Mouse (Mus musculus): ENCODE measurements around the gene Unc5b.

Unc5b gene

DNA sequence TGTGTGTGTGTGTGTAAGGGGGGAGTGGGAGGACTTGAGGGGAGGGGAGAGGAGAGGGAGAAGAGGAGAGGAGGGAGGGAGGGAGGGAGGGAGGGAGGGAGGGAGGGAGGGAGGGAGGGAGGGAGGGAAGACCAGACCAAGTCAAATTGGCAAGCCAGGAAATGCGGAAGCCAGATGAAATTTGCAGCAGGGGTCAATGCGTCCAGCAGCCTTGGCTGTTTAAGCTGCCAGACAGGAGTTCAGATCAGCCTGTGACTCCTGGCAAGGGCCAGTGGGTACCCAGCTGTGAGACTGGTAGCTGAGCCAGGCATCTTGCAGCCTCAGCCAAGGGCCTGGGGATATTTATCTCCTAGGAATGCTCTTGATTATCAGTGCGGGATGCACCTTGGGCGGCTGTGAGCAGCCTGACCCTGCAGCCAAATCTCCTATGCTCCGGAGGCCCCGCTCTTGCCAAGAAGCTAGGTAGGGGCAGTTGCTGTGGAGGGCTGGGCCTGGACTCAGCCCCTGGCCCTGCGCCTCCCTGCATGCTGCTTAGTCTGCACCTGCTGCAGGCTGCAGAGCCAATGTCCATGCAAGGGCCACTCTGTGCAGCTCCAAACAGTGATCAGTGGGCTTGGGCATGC lies 9.5 kb downstream of the Unc5b start:
- in situ Hi-C loops (cut with MseI, MboI) = no loop called here

DNA sequence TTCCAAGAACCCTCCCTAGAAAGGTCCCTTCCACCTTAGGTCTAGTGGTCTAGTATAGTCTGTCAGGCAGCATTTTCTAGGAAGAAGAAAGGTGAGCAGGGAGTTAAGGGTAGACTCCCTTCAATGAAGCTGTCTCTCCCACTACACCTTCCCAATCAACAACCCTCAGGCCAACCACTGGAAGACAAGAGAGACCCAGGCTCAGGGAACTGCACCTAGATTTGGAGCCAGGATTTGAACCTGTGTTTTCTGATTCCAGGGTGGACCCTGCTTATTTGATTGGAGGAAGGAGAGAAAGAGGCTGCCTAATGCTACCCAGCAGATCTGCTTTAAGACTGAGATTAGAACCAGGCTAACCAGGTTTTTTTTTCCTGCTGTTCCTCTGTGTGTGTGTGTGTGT lies 10.1 kb downstream of the Unc5b start:
- in situ Hi-C loops (cut with MseI, MboI) = no loop called here

DNA sequence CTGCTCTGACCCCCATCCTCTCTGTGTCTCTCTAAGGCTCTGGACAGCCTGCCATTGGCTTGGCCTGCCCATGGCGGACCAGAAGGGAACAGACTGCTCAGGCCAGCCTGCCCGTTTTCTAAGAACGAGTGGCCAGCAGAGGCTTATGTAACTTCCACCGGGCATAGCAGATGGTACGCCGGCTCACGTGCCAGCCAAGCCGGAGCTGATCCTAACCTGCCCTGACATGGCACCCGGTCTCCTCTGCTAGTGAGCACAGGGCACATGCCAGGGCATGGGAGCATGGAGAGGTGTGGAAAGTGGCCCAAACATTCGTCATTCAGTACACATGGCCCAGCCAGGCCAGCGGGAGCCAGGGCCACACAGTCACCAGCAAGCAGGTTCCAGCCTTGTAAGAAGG lies 10.8 kb downstream of the Unc5b start:
- in situ Hi-C loops (cut with MseI, MboI) = no loop called here

DNA sequence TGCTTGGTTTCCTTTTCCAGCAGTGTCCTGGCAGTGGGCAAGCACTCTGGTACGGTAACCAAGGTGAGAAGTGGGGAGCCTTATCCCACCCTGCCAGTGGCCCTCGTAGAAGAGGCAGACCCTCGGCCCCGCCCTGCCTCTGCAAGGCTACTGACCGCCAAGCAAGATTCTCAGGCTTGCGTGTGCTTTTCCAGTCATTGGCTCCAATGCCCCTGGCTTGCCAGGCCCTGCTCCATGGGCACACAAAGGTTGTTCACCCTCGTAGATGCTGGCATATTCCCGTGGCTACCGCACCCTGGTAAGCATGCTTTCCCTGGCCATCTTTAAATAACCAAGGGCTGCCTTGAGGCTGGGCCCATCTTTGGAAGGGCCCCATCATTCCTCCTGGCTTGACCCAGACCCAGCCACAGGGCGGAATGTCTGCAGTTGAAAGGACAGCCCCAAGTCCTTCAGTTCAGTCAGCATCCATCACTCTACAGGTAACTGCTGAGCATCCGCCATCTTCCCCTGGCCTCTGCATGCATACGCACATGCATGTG lies 11.7 kb downstream of the Unc5b start:
- in situ Hi-C loops (cut with MseI, MboI) = no loop called here

DNA sequence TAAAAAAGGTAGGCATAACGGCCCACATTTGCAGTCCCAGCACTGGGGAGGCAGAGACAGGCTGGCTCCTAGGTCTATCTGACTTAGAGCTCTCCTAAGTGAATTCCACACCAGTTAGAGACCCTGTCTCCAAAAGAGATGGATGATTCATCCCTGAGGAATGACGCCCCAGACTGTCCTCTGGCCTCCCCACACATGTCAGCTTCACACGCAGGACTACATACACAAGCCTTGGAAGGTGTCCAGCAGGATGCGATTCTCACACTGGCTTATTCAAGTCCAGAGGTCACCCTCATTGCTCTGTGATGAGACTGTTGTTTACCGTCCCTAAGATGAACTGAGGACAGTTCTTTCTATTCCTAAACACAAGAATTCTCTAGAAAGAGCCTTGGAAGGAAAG lies 12.2 kb downstream of the Unc5b start:
- in situ Hi-C loops (cut with MseI, MboI) = no loop called here

DNA sequence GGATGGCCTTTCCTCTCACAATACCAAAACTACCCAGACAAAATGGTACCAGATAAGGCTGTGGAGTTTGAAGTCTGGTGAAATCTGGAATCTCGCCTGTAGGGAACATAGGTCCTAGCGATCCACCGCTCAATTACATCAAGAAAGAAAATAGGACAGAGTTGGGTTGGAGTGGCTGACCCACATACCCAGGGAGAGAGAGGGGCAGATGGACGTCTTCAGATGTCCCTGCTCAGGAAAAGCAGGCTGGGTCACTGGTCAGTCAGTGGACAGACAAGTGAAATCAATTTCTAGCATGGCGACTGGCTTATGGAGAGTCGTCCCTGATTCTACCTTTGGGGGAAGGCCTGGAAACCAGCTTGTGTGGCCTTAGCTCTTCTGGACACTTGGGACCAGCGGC lies 12.7 kb downstream of the Unc5b start:
- in situ Hi-C loops (cut with MseI, MboI) = no loop called here

DNA sequence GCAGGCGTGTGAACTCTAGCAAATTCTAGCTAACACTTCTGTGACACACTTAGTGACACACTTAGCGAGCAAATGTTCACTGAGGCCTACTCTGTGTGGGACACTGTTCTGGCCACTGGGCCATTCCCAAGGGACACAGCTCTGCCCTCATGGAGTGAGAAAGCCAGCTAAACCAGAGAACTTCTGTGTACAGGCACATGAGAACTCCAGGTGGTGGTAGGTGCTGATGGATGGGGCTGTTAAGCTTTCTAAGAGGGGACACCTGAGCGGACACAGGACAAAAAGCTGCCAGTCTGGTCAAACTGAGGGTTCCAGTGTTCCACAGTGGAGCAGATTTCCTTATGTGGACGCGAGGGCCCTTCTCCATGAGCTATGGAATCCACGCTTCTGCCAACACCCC lies 13.5 kb downstream of the Unc5b start:
- in situ Hi-C loops (cut with MseI, MboI) = no loop called here

DNA sequence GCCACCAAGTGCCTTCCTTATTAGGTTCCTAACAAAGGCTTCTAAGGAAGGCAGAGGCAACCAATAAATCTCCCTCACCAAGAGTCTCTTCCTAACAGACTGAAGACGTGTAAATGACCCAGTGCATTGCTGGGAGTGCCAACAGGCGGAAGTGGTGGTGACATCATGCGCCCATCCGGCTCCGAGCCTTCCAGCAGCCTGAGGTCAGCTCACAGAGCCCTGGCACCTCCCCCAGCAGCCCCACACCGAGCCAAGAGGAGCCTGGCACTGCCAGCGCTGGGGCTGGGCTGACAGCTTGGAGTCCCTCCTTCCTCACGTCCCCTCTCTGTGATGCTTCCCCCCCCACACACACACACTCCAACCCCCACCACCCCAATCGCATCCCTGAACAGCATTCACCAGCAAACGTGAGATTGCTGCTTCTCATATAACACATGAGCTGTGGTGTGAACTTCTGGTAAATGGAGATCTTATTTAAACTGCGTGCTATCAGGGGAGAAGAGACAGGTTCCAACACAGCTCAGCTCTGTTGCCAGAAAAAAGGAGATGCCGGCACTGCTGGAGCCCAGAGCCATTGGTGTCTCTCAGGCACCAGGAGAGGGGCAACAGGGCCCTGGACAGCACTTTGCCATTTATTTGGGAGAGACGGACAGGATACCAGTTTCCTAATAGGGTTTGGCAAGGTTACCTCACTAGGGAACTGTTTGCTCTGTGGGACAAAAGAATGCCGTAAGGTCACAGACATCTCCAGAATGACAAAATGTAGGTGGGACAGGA lies 14.3 kb downstream of the Unc5b start:
- in situ Hi-C loops (cut with MseI, MboI) = no loop called here

DNA sequence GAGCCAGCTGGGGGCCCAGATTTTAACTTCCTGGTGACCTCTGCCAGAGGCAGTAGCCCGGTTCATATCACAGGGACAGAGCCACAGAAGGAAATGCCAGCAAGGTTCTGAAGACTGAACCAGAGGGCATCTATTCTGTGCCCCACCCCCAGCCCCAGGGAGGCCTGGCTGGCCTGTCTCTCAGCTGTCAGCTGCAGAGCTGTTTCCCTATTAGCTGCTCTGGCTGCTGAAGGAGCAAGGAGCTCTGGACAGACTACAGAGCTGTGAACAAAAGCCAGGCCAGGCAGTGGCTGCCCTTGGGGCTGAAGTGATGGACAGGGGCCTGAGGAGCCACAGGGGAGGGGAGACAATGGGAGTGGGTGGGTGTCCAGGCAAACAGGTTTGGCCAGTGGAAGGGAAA lies 15.5 kb downstream of the Unc5b start:
- in situ Hi-C loops (cut with MseI, MboI) = no loop called here

DNA sequence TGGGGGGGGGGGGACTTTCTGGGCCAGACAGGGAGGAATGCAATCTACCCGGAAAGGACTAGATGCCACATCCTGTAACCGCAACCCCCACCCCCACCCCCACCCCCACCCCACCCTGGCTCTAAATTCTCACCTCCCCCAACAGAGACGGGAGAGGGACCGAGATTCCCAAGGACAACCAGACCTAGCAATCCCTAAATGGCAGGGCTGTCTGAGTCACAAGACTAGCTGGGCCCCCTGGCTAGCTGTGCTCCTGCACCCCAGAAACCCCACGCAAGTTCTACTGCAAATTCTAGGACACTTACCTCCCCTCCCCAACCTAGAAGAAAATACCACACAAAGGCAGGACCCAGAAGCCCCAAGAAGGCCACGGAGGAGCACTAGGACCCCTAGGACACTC lies 16.3 kb downstream of the Unc5b start:
- in situ Hi-C loops (cut with MseI, MboI) = no loop called here

DNA sequence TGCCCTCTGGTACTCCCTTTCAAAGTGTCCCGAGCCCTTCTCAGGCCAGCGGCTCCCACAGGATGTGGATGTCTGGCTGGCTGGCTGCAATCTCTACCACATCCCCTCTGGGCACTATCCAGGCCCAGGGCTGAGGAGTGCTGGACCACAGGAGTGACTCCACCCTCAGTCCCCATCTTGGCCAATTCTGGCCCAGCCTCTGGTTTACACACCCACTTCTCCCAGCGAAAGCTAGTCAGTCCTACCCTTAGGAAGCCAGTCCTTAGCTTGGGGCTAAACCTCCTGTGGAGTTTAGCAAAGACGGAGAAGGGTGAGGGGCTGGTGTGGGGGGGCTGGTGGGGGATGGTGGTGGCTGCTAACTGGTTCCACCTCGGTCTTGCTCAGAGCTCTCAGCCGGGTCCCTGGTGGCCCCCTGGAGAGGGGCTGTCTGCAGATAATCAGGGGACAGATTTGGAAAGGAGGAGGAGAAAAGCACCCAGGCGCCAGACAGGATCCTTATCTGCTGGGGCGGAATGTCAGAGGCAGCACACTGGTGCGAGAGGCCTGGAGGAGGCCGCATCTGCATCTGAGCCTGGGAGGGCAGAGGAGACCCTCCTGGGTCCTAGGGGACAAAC lies 16.8 kb downstream of the Unc5b start:
- in situ Hi-C loops (cut with MseI, MboI) = no loop called here

DNA sequence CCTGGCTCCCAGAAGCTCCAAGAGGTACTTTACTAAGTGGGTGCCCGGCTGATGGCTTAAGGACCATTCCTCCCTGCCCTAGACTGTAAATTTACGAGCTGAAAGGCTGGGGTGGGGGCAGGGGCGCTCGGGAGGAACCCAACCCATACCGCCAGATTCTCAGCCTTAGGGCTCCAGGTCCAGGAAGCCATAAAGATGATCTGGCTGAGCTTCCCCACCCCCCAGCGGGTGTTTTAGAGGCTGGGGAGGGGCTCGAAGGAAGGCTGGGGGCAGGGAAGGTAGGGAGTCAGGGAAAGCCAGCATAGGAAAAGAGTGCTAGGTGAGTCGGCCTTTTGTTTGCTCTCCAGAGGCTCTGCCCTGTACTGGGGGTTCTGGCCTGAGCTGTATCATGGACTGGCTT lies 17.8 kb downstream of the Unc5b start:
- in situ Hi-C loops (cut with MseI, MboI) = no loop called here

DNA sequence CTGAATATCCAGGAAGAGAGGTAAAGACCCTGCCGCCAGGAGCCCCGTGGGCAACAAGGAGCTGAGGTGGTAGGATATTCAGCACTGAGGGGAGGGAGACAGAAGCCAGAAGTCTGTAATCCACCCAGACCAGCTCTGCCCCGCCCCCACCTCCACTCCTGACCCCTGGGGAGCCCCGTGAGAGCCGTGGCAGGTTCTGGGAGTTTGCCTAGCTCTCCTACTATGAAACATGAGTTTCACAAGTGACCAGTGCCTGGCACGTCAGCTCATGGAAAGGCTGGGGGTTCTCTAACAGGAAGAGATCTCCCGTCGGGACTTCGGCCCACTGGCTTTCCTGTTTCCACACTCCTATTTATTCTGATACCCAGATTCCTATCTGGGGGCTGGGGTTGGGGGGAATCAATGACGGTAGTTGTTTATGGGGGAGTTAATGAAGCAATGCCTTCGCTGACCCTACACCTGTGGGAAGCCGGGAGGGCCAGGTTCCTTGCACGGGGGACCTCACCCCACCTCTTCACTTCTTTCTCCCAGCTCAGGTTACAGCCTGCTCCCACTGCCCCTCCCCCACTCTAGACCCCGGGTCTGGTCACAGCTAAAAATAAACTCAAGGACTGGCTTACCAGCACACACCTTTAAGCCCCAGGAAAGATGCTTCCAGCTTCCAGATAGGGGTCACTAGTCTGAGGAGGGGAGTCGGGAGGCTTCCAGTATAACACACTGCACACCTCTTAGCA lies 19.4 kb downstream of the Unc5b start:
- in situ Hi-C loops (cut with MseI, MboI) = no loop called here

DNA sequence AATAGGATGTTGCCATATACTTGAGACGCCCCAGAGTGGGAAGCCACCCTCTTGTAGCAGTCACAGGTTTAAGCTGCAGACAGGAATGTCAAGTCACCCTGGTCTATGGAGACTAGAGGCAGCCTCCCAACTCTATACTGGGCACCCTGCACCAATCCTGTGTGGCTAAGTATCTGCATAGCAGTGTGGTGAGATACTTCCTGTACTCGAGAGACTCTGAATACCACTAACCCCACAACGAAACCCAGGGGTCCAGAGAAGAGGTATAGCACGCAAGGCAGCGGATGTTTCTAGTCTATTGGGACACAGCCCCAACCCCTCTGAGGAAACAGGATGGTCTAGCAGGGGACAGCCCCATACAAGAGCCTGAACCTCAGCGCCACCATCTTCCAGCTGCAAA lies 22.9 kb downstream of the Unc5b start:
- in situ Hi-C loops (cut with MseI, MboI) = no loop called here

DNA sequence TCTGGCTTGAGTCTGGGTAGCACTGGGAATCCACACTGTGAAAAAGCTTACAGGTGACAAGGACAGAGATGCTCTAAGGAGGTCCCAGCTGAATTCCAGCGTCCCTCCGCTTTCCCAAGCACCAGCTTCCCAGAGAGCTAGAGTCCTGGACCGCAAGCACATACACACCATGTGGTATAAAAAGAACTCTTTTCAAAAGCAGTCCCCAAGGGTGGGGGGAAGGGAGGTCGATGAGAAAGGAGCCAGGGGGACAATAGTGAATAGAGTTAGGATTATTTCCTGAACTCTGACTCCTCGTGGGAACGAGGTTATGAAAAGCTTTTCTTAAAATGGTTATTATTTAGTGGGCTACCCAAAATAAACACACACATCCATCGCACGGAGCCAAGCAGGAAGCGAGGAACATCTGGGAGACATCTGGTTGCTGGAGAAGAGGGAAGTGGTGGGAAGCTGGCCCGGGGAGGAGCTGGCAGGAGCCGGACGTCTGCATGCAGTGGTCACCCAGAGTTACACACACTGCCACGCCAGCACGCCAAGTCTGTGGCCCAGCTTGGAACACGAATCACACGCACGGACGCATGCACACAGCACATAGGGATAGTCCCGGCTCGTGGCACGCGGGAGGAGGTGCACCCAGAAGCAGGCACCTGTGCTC lies 23.7 kb downstream of the Unc5b start:
- in situ Hi-C loops (cut with MseI, MboI) = no loop called here

DNA sequence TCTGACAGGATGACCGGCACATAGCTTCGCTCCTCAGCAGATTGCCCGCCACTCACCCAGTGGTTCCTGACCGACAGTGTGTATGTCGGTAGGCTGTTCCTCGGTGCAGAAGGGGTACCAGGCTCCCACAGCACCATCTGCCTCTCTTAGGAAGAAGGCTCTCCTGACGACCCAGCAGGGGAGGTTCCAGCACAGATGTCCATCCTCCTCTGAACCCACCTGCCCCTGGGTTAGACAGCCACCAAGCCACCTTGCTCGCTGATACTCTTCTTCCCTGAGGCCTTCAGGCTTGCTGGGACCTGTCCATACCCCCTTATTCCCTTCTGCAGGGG lies 25.2 kb downstream of the Unc5b start:
- in situ Hi-C loops (cut with MseI, MboI) = no loop called here

DNA sequence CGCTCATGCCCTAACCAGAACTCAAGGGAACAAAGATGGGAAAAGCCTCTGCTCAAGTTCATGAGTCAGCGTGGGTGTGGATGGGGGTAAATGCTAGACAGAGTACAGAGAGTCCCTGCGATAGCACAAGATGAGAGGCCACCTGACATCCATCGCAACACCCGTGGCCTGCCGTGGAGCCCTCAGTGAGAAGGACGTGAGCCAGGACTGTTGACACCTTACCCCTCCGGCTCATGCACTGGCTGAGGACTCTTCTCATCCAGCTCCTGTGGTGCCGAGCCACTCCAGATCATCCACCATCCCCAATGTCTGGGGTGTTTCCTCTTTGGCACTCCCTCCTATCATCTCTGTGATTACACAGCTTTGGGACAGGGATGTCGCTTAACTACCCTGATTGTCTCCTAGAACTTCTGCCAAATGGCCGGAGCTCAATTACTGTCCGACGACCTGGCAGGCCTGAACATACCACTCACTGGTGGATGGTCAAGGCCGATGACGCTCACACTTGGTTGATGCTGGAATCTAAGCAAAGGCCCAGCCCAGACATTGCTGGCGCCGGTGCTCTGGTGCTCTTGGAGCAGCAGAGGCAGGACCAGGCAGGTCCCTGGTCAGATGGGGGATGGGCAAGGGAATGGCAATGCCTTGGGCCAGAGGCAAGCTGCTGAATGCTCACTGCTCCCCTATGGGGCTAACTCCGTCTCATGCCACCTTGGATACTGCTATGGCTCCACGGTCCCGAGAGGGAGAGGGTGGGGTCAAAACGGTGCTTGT lies 25.8 kb downstream of the Unc5b start:
- in situ Hi-C loops (cut with MseI, MboI) = no loop called here

DNA sequence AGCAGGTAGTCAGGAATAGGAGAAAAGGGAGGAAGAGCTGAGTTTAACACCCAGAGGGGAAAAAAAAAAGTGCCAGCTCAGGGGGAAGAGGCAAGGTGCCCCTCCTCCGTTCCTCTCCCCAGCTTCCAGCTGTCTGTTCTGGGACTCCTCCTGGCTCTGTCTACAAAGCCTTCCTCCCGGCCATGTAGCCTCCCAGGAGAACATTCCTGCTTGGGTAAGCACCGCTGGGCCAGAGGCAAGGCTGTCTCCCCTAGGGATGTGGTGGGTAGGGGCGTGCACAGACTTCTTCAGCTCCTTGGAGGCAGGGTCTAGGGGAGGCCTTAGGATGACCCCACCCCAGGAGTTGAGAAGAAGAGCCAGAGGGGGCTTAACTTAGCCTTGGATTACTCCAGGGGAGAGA lies 26.5 kb downstream of the Unc5b start:
- in situ Hi-C loops (cut with MseI, MboI) = no loop called here

DNA sequence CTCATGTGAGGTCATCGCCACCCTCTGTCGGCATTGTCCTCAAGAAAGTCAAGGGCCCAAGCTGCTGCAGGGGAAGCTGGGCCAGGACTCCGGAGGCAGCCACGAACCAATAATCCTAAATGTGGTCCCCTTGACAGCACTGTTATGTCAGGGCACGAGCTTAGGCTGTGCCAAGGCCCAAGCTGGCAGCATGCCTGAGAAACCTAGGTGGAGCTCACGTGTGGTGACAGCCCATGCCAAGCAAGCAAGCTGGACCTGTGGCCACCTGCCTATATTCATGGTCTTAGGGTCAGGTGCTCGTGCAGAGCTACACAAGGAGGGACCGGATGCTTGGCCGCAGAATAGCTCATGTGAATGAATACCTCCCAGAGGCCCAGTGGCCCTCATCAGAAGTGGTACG lies 27.4 kb downstream of the Unc5b start:
- in situ Hi-C loops (cut with MseI, MboI) = no loop called here

DNA sequence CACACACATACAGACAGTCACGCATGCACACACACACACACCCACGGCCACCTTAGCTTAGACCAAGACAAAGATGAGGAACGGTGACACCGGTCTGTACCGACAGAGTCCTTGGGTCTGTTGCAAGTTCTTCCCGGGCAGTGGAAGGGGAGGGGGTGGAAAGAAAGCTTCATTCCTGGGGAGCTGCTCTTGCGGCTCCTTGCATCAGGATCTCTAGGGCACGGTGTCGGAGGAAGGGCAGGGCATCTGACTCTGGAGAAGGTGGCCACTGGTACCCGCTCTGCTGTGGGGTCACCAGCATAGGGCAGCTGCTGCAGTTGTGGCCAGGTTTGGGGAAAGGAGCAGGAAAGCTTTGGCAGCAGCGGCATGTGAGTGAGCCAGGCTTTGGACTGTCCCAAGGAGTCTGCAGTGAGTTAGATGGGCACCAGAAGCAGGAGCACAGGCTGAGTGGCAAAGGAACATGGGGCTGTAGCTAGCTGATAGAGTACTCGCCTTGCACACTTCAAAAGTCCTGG lies 29.4 kb downstream of the Unc5b start:
- in situ Hi-C loops (cut with MseI, MboI) = no loop called here

Data from mouse trophoblast stem cell (cell line).